Mouse (Mus musculus): Measurements from ENCODE around the gene Abcb6. TPM values are rescaled to one million over a fixed set of nuclear protein-coding genes. Genes with fewer than 3 reads are reported as not detected.

The Abcb6 gene
- polyA plus RNA-seq, 1 experiment, result 24.0 TPM

DNA sequence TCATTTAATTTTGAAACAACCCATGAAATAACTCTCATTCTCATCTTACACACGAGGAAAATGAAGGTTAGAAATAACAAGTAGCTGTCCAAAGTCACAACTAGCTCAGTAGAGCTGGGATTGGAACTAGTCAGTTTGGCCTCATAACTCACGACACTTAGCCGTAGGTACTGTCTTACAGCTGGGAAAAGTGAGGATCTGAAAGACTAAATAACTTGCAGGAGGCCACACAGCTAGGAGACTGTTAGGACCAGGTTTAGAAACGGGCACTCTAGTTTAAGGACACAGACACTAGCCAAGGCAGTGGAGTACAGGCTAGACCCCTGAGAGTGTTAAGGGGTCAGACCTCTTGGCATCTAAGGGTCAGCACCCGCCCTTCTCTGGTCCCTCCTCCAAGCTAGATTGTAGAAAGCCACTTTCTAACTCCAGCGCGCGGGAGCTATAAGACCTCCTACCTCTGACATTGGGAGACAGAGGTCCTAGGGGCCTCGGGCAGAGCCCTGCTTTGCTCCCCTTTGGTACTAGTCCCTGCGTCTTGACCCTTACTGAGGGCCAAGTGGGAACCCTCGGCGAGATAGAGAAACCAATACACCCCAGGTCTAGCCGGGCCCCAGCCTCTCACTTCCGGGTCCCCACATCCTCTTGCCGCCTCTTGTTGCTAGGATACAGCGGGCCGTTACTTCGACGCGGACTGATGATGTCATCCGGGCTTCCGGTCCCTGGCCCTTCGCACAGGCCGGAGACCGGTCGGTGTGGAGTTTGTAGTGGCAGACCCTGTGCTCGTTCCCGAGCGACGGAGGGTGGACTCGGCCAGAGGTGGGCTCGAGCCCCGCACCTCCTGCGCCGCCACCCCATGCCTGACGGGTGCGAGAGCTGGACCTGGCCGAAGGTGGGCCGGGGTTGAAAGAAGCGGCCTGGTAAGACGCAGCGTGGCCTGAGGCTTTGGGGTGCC, 30.2 kb upstream of the Abcb6 start, which contains the start of the genes Glb1l and Stk16:
Gene Glb1l (minus strand): TSS at position 678 of the 952 bp plus-strand sequence.
Gene Stk16 (plus strand): TSS at position 703 of the 952 bp plus-strand sequence.
- 4% methylated on average over 42 of the region's 42 CpGs for WGBS
- peak; percentile 88 for DNase-seq (ENCODE audit: low read depth, low spot score)

DNA sequence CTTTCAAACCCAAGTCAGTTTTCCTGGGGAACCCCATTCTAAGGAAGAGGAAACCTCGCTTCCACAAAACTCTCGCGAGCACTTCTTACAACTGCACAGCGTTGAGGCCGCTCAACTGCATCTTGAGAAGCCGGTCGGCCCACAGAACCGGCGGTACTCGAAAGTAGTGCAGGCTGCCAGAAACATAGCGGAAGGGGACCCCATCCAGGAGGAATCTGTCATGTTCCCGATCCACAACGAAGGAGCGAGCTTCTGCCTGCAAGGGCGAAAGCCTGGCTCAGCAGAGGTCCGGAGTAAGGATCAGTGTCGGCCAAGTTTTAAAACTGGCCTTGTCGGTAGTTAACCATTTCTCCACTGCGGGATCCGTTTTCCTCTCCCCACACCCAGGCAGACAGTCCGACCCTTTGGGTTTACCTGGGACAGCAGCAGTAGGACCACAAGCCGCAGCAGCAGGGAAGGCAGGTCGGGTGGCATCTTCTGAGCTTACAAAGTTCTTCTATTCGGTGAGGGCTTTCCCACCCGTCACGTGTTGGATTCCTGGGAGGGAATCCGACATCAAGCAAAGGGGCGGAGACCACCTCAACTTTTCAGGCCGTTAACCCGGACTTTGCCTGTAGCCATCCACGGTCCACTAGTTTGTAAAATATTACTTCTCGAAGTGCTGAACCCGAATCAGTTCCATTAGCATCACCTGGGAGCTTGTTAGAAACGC, 28.9 kb upstream of the Abcb6 start:
- DNase-seq (ENCODE audit: low read depth, low spot score), result no peak
- 16% methylated on average over 34 of the region's 34 CpGs for whole genome bisulfite sequencing

DNA sequence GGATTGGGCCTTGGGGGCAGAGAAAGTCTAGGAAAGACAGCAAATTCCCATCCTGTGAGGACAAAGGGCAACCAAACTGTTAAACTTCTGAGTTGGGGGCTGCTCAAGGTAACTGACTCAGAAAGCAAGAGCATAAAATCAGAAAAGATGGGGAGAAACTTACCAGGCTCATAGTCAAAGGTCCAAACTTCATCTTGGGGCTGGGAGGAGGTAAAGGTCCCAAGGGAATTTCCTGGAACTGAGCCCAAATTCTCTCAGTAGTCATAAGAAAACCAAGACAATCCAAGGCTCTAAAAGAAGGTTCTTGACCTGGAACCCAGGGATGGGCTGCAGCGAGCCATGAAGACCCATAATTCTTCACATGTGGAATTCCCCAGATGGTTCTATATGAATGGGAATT, 21.0 kb upstream of the Abcb6 start:
- DNase-seq (ENCODE audit: low read depth, low spot score), result no peak
- WGBS, result 37% methylated on average over 1 of the region's 1 CpGs

DNA sequence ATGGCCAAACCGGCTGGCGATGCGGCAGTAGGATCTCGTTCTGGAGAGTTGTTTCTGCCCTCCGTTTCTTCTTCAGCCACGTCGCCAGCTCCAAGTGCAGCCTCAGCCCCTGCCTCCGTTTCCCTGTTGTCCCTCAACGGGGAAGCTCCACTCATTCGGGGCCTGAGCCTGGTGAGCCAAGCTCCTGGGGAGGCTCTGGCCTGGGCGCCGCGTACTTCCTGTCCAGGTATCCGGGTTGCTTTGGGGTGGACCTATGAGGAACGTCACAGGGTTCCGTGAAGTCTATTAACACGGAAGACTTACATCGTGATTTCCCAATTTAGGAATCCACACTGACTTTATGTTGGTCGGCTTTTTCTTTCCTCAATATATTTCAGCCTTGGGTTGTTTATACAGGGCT, 12.3 kb upstream of the Abcb6 start:
- WGBS, result under 1% methylated on average over 19 of the region's 19 CpGs
- no peak for DNase-seq (ENCODE audit: low read depth, low spot score)

DNA sequence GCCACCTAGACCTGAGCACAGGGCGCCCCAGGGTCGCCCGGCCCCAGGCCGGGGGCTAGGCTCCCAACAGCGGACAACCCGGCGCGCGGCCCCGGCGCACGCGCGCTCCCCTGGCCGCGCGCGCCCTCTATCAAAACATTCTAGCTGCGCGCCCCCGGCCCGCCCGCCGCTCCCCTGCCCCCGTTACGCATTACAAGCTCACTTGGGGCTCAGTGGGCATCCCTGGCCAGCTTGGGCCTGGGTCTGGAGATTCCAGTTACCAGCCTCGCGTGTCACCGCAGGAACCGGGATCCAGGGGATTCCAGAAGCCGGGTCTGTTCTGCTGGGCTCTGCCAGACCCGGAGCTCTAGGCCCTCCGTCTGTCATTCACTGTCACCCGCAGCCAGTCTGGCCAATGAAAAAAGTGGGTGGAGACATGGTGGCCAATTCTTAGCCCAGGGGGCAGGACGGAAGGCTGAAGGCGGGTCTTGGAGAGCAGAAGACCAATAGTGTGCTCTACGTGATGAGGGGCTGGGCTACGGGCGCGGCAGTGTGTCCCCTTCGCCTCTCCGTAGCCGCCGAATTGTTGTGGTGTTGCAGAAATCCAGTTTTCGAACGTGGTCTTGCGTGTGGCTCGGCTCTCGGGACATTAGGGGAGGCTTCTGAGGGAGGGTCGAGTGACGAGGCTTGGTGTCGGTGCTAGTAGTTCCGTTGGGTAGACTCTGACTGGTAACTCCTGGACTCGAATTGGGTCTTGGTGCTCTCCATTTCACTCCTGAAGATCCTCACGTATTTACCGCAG, 11.6 kb upstream of the Abcb6 start, which contains the start of the genes Ankzf1 and Atg9a:
Gene Ankzf1 (plus strand): TSS at position 530 of the 781 bp plus-strand sequence.
Gene Atg9a (minus strand): TSS at position 575 of the 781 bp plus-strand sequence.
- peak; percentile 98 for DNase-seq (ENCODE audit: low read depth, low spot score)
- WGBS, result under 1% methylated on average over 54 of the region's 56 CpGs

DNA sequence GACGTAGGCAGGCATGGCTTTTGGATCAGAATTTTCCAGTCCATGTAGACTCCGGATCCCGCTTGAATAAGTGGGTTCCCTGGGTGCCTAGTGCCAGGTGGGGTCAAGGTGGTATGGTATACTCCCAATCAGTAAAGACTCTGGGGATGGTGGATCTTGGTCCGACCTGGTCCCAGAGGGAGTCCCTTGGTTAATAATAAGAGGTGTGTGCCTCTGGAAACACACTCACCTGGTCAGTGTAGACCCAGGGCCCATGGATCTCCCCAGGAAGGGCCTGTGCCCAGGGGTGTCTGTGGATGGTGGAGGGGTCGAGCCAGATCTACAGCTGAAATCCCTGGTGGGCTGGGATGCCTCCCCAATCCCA, 11.0 kb upstream of the Abcb6 start:
- 38% methylated on average over 5 of the region's 5 CpGs for WGBS
- no peak for DNase-seq (ENCODE audit: low read depth, low spot score)

DNA sequence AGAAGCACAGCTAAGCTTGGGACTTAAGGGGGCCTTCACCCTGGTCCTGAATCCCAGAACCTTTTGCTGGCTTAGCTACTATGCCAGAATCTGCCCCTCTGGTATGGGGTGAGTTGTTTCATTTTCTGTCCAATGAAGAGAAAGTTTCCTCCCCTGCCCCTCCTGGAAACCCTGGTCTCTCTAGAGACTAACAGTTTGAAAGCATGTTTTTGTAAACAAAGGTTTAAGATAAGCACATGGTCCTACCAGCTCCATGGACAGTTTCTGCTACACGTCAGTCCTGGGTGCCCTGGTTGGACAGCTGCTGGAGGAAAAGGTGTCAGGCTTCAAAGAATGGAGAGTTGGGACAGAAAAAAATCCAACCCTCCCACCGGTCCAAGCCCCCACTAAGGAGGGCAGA, 10.4 kb upstream of the Abcb6 start:
- 56% methylated on average over 2 of the region's 2 CpGs for WGBS
- no peak for DNase-seq (ENCODE audit: low read depth, low spot score)

DNA sequence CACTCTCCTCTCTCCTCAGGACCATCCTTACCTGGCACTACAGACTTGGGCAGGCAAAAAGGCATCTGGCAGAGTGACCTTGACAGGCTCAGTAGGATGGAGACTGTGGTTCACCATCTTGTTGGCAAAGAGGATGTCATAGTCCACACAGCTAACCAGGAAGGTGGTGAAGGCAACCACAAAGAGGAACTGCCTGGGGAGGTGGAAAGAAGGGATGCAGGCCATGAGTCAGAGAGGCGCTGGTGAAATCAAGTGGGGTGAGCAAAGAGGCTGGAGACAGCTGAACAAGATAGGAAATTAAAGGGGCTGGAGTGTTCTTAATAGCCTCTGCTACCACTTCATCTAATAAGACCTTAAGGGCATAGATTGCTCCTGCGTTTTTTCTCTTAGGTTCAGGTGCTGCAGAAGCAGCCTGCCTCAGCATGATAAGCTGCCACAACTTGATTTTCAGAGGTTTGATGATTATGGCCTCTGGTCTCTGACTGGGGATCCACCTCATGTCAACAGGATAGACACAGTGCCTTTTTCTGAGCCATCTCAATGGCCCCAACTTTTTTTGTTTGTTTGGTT, 7.8 kb upstream of the Abcb6 start:
- no peak for DNase-seq (ENCODE audit: low read depth, low spot score)
- WGBS, result 92% methylated on average over 2 of the region's 2 CpGs

DNA sequence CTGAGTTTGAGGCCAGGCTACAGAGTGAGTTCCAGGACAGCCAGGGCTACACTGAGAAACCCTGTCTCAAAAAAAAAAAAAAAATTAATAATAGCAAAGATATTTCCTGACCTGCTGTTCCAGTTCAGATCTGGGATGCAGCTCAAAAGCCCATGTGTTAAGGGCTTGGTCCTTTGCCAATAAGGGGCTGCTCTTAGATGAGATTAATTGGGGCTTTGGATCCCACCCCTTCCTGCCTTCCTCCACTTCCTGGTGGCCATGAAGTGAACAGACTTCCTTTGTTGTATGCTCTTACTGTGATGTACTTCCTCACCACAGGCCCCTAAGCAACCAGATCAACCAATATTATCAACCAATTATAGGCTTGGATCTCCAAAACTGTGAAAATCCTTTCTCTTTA, 6.9 kb upstream of the Abcb6 start:
- DNase-seq (ENCODE audit: low read depth, low spot score), result no peak

DNA sequence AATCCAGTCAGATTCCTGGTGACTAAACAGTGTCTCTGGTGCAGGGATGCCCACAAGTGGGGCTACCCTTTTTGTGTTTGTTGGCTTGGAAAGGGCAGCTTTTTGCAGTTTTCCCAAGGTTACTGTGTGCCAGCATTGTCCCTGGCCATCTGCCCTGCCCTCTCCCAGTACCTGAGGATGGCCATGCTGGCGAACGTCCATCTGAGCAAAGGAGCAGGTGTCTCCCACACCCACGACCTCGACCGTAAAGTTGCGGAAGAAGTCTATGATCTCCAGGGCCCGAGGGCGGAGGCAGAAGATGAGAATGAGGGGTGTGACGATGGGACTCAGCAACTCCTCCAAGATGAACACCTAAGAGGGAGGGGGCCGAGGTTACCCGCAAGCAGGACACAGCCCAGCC, 5.3 kb upstream of the Abcb6 start:
- DNase-seq (ENCODE audit: low read depth, low spot score), result no peak
- 41% methylated on average over 11 of the region's 11 CpGs for WGBS

DNA sequence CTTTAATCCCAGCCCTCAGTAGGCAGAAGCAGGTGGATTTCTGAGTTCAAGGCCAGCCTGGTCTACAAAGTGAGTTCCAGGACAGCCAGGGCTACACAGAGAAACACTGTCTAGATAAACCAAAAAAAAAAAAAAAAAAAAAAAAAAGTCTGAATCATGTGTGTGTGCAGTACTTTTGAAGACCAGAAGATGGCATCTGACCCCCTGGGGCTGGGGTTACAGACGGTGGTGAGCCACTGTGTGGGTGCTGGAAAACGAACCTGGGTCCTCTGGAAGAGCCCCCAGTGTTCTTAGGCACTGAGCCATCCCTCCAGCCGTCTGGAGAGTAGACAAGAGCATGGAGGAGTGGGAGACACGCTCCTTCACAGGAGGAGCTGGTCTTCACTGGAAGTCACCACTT, 2.0 kb upstream of the Abcb6 start:
- DNase-seq (ENCODE audit: low read depth, low spot score), result no peak
- WGBS, result 73% methylated on average over 4 of the region's 4 CpGs

DNA sequence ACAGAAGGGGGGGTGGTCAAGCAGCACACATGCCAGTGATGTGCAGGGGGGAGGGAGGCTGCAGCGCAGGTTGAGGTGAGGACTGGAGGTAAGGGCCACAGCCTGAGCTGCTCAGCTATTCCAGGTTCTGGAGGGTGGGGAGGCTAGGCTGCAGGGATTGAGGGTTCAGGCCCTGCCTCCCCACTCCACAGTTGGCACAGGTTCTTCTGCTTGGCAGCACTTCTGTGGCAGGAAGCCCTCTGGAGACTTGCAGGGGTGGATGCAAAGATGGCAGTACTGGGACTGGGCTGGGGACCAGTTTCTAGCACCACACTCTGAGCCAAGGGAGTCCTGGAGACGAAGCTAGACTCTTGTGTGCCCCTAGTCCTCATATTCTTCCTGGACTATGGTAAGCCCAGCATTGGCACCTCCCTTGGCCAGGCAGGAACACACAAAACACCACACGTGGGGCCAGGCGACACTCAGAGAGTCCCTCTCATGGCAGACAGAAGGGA, 1.2 kb upstream of the Abcb6 start:
- 83% methylated on average over 4 of the region's 4 CpGs for WGBS
- no peak for DNase-seq (ENCODE audit: low read depth, low spot score)

DNA sequence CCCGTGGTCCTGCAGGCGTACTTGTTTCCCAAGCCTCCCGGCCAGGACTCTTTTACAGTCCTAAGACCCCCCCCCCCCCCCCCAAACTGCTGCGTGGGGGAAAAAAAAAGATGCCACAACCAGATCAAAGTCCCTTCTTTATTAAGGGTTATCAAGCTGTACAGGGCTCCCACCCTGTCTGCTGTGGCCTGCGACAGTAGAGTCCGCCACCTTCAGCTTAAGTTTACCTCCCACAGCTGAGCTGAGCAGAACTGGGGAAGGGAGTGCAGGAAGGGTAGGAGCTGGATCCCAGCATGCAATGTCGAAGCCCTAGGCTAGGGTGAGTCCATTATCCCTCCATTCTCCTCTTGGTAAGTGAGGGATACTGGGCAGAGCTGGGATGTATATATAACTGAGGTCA, 549 bp upstream of the Abcb6 start:
- 12% methylated on average over 7 of the region's 7 CpGs for WGBS

DNA sequence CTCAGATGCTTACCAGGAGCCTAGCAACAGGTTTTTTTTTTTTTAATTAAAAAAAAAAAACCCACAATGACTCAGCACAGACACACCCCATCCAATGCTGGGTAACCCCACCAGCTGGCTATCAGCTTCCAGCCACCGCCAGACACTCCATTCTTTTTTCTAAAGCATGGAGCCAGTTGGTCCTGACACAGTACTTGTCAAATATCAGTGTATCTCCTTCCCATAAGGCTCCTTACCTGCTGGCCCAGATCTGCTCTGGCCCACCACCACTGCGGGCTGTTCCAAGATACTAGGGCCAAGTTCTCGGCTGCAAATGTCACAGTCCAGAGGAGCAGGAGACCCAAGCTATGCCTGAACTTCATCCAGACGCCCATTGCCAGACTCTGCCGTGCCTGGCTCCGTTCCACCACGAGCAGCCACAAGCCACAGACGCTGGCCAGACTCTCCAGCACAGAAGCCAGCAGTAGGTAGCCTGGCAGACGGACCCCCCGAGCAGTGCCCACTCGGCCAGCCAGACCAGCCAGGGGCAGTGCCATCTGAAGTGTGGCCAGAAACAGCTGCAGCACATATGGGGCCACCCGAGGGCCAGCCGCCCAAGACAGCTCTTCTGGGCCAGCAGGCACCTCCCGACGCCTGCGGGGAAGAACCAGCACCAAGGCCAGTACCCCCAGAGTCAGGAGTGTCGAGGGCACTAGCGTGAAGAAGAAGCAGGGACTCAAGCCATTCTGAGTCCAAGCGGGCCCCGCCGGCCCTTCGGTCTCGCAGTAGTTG, 673 bp downstream of the Abcb6 start:
- no peak for DNase-seq (ENCODE audit: low read depth, low spot score)
- 3% methylated on average over 23 of the region's 23 CpGs for WGBS

More for the DNA sequence above, 549 bp upstream of the Abcb6 start:
- DNase-seq (ENCODE audit: low read depth, low spot score), result no peak

DNA sequence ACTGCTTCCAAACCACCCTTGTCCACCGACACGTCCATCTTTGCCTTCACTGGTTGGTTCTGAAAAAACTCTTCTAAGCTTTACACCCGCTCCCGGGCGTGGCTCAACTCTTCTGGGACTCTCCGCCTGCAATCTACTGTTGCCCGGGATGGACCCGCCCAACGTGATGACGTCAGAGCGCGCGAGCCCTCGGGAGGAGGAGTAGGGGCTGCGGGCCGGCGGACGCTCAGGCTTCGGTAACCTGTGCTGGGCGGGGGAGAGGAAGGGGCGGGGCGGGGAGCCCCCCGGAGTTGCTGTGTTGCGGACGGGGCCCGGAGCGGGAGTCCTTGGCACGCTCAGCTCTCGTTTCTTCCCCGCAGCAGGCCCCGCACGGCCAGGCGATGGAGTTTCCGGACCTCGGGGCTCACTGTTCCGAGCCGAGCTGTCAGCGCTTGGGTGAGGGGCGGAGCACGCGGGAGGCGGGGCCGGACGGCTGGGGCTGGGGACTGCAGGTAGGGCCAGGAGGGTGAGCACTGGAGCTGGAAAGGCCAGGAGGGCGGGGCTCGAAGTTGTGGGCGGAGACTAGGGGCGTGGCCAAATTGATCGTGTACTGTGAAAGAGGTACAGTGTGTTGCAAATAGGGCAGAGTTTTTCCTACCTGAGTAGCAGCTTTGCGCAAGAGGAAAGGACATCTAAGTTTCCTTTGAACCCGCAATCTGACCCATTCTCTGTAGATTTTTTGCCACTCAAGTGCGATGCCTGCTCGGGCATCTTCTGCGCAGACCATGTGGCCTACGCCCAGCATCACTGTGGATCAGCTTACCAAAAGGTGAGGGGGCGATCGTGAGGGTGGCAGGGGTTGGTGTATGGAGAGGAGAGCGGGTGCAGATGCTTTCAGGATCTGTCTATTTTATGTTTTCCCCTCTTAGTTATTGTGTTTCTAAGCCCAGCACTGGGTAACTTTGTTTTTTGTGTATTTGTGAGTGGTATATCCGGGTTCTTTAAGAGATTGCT, 11.4 kb downstream of the Abcb6 start, which contains the start of gene Zfand2b:
Gene Zfand2b (plus strand): TSS at position 175 of the 993 bp plus-strand sequence.
- 1% methylated on average over 58 of the region's 59 CpGs for WGBS
- peak; percentile 95 for DNase-seq (ENCODE audit: low read depth, low spot score)

DNA sequence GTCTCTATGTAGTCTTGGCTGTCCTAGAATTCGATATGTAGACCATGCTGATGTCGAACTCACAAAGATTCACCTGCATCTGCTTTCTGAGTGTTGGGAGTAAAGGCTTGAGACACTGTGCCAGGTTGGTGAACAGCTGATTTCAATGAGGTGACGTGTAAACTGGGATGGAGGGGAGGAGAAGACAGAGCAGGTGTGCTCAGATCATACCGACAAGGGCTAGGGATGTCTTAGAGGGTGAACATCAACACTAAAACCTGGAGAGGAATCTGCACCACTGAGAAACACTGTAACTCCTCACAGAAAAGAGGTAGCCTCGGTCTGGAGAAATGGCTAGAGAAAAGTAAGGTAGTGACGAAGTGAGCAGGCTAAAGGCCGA, 12.1 kb downstream of the Abcb6 start:
- WGBS, result 3% methylated on average over 7 of the region's 7 CpGs
- DNase-seq (ENCODE audit: low read depth, low spot score), result no peak

DNA sequence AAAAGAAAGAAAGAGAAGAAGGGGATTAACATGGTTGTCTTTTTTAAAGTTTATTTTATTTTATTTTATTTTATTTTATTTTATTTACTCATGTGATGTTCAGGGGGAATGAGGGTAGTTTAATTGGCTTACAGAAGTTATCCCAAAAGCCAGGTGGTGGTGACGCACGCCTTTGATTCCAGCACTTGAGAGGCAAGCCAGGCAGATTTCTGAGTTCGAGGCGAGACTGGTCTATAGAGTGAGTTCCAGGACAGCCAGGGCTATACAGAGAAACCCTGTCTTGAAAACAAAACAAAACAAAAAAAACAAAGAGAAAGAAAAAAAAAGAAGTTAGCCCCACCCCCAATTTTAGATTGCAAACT, 20.0 kb downstream of the Abcb6 start:
- 87% methylated on average over 4 of the region's 4 CpGs for WGBS
- DNase-seq (ENCODE audit: low read depth, low spot score), result no peak

Measured in large intestine, adult 2 months (tissue).